Mouse (Mus musculus): ENCODE measurements at regions not wholly inside any gene's neighbourhood (a gene's known extent, or its start where the extent isn't known, plus 50 kb on each side); places are given as distances from the start of the nearest gene placed in this dataset.
"Not testable (repeated sequence)": the region's sequence is repeated elsewhere in the genome, so short reads cannot be mapped to it uniquely, and the experiment has no call there.

DNA sequence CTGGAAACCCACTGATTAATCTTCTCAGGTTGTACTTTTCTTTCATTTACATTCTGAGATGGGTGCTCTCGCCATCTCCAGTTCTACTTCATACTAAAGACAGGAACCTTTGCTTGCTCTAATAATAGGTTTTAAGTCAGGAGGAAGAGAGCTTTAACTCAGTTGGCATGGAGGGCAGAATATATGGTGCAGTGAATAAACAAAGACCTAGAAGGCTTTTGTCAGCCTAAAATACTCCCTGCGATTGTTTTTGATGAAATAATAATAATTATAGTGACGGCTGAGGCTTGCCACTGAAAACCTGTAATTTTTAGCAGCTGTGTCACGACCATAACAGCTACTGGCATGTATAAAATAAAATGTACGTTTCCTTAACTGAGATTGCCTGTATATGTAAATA, 327.9 kb upstream of the Cwc22 start:
- DNase-seq = no peak

DNA sequence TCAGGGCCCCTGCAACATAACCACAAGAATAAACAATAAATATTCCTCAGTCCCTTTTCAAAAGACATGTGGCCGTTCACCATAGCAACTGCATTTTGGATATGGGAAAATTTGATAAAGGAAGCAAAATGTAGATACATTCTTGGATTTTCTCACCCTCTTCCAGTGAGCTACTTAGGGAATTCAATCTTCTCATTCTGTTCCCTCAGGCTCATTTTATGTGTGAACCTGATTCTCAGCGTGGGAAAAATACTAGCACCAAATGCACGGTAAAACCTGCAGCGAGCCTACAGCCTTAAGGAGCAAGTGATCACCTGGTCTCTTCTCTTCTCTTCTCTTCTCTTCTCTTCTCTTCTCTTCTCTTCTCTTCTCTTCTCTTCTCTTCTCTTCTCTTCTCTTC, 322.5 kb upstream of the Cwc22 start:
- no peak for DNase-seq

DNA sequence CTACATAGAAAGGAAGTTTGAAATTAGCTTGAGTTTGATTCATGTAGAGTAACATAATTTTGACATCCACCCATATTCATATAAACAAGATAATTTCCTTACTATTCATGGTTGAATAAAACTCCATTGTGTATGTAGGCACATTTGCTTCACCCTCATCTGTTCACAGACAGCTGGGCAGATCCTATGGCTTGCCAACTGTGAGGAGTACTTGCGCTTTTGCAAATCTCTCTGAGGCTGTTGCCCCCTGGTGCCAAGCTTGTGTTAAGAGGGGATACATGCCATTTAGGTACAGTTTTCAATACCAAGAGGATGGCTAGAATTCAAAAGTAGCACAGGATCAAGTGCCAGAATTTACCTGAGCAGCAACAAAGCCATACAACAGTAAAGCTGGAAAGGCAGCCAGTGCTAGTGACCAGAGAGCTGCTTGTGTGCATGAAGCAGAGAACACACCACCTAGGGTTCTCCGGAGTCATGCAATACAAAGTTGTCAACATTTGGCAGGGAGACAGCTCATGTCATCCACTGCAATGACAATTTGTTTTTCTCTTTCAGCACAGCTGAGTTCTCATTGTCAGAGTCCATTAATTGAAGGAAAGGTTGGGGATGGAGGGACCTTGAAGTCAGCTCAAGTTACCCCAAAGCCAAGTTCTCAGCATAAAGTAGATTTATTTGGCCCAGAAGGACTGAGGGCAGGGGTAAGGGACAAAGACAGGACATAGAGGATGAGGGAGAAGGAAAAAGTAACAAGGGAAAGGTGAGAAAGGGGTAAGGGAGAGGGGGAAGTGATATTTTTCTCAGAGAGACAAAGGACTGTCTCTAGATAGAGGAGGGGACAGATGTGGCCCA, 321.6 kb upstream of the Cwc22 start:
- DNase-seq = no peak

DNA sequence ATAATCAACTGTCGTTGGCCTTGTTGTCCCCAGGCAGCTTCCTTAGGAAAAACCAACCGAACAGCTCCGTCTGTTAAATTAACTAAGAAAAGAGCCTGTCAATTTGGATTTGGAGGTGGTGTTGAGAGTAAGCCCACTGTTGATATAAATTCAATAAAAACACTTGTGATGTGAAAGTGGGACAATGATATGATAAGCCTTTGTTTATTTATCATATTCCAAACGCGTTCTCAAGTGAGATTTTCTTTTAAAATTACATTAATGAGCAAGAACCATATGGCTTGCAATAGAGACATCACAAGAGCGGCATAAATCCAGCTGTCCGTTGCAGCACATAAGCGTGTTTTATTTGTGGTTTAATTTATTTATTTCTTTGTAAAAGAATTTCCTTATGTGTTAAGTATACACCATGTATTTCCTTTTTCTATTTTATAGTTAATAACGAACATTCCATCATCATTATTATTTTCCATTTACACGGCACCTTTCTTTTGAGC, 307.5 kb upstream of the Cwc22 start:
- DNase-seq = no peak

DNA sequence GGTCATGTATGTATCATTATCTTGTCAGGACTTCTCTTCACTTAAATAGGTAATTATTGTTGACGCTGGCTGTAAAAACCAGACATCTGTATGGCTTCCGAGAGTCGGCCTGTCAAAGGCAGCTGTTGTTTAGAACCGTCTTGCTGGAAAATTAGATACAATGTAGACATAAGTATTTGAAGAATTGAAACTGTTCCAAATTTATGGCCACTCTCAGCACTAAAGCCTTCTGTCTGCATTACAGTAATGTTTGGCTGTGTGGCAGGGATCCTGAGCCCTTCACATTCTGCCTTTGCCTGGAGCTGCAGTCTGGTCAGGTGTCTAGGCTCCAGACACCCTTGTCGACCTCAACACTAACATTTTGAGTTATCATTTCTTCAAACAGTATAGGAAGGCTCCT, 300.2 kb upstream of the Cwc22 start:
- DNase-seq = no peak

DNA sequence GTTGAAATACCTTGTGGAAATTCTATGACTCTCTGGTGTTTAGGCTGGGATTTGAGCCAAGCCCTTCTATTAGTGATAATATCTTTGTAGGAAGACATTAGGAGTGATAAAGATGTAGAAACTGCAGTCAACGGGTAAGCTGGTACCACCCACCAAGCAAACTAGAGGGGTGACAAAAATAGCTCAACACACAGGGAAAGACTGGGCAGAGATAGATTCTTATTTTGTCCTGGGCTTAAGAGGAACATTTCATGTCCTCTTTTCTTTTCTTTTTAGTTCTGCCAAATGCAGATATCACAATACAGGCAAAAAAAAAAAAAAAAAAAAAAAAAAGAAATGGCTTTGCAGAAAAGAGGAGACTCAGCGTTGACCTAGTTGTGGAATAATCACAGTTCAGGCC, 294.1 kb upstream of the Cwc22 start:
- no peak for DNase-seq

DNA sequence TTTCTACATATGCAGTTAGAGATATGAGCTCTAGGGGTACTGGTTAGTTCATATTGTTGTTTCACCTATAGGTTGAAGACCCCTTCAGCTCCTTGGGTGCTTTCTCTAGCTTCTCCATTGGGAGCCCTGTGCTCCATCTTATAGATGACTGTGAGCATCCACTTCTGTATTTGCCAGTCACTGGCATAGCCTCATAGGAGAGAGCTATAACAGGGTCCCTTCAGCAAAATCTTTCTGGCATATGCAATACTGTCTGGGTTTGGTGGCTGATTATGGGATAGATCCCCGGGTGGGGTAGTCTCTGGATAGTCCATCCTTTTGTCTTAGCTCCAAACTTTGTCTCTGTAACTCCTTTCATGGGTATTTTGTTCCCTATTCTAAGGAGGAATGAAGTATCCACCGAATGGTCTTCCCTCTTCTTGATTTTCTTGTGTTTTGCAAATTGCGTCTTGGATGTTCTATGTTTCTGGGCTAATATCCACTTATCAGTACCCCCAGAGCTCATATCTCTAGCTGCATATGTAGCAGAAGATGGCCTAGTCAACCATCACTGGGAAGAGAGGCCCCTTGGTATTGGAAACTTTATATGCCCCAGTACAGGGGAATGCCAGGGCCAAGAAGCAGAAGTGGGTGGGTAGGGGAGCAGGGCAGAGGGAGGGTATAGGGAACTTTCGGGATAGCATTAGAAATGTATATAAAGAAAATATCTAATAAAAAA, 279.4 kb upstream of the Cwc22 start:
- not testable (repeated sequence) for DNase-seq

DNA sequence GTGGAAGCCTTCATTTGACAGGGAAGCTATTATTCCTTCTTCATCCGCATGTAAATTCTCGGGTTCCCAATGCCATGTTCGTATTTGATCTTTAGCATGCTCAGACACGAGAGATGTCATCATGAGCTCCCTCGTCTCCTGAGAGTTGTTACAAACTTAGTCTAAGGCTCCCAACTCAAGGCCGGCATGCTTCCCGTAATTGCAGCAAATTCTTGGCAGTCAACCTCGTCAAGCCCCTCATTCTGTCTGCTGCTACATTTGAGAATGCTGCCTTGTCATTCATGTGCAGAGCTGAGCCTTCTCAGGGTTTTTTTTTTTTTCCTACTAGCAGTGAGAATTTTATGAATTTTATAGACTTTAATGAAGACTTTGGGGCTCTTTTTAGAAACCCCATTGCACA, 268.3 kb upstream of the Cwc22 start:
- DNase-seq = no peak

DNA sequence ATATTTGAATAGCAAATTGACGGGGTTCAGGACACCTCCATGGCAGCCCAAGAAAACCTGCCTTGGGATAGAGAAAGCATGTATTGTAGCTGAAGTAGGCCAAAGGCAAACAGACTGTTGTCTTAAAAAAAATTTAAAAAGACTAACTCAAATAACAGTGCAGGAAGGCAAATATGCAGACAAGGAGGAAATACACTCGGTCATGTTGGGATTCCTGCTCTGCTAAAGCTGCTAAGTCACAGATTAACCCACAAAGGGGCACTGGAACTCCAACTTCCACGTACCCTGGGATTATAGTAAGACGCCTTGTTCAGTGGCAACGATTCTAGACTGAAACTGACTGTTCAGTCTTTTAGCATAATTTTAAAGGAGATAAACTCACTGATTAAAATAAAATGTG, 258.9 kb upstream of the Cwc22 start:
- DNase-seq = no peak

DNA sequence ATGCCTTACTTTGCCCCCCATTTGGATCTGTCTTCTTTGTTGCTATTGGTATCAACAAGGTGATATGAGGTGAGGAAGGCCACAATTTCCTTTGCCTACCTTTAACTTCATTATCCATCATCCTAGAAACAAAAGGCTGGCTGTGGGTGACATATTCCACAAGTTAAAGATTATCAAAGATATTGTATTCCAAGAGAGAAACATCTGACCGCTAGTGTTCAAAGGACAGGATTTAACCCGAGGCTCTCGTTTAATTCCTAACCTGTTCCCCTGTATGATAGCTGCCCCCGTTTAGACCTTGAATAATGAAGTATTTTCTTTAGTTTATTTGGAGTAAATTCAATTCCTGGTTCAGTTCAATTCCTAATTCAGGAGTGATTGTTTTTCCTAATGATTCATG, 249.8 kb upstream of the Cwc22 start:
- DNase-seq = no peak

DNA sequence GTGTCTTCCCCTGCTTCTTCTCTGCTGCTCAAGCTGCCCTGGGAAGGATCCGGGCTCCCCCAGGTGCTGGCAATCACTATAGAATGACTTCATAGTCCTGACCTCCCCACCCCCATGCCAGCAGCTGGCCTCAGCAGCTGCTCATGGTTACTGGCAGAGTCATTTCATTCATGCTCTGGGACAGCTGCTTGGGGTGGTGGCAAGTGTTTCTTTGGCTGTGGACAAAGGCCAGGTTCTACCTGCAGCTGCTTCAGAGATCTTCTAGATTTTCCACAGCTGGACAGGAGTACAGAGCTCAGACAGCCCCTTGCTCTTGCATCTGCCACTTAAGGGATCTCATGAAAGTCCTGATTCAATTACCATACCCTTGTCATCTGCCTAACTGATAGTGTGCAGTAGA, 243.4 kb upstream of the Cwc22 start:
- peak; percentile 14 for DNase-seq

DNA sequence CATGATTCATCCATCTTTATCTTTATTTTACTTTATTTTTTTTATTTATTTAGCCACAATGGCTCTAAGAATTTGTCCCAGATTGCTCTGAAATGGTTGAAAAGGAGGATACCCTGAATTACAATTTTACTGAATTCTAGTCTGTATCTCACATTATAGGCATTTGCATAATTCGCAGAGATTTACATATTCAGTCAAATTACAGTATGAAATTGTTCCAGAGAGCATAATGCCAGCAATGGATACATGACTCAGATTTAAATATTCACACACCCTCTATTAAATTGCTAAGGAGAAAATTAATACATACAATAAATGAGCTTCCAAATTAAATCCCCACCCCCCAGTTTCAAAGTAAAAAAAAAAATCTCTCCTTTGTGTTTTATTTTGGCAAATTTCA, 238.8 kb upstream of the Cwc22 start:
- no peak for DNase-seq

DNA sequence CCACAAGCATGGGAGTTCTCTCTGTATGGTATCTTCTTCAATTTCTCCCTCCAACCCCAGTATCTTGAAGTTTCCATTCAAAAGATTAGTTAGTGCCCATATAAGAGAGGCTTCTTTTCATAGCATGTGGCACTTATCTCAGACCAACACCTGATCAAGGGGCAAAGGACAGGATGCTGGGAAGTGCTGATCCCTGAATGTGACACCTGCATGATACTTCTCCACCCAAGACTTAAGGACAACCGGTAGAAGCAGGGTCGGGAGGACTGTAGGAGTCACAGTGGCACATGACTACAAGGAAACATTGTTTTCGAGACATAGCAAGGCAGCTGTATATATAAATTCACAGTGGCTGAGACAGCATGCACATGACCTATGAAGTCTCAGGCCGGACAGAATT, 227.6 kb upstream of the Cwc22 start:
- DNase-seq = no peak

DNA sequence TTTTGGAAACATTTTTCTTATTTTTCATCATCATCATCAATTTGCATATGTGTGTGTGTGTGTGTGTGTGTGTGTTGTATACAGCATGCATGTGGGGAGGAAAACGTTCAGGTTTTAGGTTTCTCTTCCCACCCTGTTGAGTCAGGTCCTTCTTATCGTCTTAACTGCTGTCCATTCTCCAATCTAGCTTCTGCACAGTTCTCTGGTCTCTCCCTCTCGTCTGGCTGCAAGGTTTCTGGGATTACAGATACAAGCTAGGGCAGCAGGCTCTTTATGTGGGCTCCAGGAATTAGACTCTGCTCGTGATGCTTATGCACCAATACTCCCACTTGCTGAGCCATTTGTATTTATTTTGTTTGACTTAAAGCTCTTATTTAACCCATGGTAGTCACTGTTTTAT, 226.6 kb upstream of the Cwc22 start:
- DNase-seq = no peak

DNA sequence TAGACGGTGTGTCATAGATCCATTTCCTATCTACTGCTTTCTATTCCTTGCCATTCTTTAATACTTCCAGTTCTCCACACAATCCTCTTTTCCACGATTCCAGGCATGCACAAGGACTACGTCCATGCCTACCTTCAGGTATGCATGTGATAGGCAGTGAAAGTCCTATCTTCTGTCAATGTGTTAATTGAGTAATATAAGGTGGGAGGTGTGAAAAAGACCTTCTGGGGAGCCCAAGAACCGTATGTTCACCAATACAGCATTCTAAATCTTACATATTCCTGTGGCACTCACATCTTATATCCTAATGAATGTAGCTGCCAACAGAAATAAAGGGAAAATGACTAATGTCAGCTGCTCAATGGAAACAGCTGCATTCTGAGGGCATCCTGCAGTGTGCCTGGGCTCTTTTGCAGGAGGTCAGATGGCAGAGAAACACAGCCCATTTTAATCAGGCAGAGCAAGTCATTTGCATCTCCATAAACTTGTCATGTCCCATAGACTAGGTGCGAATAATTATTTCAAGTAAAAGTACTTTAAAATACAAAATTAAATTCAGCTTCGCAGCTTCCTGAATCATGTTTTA, 224.1 kb upstream of the Cwc22 start:
- DNase-seq = no peak

DNA sequence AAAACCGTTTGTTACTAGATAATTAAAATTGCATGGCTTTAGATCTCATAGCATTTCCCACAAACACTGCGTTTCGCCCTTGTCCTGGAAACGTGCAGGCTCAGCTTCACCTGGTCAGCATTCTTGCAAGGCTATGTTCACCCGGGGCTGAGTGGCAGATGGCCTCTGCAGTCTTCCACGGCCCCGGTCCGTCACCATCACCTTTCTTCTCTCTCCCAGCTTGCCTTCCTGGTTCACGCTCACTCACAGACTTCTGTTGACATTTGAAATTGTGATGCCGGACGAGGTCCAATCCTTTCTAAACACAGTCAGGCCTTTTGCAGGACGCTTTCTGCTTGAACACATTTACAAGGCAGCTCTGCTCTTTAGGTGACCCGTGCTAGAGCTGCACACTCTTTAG, 219.3 kb upstream of the Cwc22 start:
- no peak for DNase-seq

DNA sequence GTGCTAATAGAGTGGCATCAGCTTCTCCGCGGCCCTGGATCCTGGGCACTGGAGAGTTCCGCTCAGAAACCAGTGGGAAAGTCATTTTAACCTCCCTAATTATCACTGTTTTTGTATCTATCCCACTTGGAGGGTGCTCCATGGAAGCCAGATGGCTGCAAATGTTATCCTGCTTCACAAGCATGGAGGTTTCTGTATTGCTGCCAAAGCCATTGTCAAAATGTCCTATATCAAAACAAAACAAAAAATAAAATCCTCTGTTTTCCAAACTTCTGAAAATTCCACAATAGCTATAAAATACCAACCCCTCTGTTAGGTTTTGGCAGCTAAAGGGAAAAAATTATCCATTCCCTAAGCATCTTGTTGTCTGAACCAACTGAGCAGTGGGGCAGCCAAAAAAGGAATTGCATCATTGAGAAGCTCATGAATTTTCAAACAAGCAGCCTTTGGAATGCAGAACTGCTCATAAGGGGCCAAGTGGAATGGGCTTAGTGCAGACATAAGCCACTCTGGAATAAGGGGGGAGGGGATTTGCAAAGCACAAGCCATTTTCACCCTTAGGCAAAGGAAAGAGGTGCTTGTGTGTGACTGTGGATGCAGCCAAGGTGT, 213.8 kb upstream of the Cwc22 start:
- DNase-seq = no peak

DNA sequence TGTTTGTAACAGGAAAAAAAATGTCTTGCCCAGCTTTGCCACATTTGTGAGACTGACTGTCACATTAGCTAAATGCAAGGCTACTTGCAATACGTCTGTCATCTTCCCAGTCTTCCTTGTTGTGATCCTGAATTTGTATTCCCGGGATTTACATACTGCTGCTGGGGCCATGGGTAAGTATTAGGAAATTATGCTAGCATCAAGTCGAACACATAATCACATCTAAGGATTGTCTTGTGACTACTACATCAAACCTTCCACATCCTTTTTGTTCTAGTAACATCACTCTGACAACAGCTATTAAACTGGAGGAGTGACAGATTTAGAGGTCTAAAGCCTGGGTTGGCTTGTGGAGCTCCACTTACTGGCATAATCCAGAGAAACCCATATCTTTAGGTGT, 164.2 kb upstream of the Cwc22 start:
- no peak for DNase-seq

DNA sequence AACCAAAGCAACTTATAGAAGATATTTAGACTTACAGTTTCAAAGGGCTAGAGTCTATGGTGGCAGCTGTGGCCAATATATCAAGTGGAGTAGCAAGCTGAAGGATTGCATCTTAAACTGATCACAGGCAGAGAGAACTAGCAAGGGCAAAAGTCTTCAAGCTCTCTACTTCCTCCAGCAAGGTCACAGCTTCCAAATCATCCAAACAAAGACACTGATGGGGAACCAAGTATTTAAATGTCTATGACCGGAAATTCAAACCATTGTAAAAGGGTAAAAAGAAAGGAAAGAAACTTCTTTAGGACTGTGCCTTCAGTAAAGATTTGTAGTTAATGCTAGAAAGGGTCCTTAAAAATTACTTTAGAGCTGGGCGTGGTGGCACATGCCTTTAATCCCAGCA, 149.4 kb upstream of the Cwc22 start:
- no peak for DNase-seq

DNA sequence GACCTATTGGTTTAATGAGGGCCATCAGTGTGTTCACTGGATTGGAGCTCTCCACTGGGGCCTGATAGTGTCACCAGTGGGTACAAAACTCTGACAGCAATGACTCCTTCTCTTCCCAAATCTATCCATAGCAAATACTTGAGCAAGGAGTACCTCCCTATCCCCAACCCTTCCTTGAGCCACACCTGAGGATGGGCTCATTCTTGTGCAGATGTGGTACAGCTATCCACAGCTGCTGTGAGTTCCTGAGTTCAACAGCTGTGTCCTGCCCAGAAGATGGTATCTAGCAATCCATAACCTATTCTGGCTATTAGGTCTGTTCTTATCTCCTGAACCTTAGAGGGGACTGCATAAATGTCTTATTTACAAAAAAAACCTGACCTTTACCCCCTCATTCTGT, 148.7 kb upstream of the Cwc22 start:
- DNase-seq = no peak

DNA sequence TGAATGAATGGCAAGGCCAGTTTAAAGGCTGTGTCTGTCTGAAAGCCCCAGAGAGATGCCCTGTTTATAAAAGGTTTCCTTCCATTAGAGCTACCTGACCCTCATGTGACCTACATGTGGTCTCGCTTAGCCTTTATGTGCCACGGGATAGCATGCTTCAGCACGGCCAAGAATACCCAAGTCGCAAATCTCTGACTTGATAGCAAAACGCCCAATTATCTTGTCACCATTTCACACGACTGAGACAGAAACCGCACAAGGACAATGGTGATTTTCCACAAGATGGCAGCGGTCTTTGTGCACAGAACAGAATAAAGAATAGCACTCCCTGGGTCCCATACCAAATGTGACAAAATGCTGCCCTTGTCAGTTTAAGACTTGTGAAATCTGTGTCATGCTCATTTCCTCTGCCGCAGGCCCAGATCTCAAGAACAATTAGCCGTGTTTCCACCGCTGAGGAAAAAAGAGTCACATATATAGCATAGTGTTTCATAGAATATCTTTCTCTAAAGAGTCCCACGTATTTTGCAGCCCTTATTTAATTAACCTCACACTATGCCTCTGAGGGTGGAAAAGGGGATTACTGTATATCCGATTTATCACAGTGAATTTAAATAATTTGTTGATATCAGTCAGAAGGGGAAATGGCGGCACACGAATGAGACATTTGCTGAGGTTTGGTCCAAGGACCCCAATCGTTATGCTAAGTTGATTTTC, 118.3 kb upstream of the Cwc22 start:
- no peak for DNase-seq

DNA sequence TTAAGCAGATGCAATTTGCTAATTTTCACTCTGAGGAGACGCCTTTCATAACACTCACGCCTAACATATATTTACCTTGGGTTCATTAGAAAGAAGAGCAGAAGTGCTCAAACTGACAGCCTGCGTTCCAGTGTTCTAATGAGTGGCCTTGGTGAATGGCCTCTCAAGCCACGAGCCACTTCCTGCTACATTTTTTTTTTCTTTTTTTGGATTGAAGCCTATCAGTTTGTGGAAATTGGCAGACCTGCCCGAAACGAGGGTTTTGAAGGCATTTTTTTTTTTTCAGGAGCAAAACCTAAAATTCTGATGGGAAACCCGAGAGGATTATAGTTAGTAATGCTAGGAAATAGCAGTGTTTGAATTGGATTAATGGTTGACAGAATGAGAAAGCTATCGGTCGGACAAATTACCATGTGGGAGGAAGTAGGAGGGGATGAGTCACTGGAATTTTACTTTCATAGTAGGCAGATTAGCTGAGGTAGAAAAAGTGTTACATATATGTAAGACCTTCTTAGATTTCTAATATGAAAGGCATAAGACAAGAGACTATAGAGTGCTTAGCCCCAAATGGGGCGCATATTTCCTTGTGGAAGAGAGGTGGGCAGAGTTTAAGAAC, 113.7 kb upstream of the Cwc22 start:
- no peak for DNase-seq

All from liver (tissue).